Mouse (Mus musculus) mesoderm, embryonic 11.5 days (tissue): ENCODE results near the gene Ccdc38.
A peak's percentile ranks its signal among the peaks of the same experiment; 100 is the strongest.

Experiments
- DNase-seq: peaks from one replicate; pipeline ENCODE4 v3.0.0-alpha.2; 2012; ENCODE audit warnings: low read depth, low spot score

The Ccdc38 gene

DNA sequence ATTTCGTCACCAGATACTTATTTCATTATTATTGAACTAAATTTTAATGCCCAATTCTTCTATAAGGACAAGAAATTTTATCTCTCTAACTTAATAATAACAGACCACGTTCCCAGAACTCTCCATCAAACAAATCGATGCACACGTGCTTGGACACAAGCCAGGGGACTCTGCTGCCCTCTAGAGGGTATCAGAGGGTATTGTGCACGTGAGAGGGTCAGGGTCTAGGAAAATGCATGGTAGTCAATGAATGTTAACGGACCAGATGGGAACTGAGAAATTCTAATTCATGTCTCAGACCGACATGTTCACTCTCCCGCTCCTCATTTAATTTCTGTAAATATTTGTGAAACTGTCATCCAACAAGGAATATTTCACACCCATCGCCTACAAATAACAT lies 67.6 kb downstream of the Ccdc38 start:
- DNase-seq, result peak; percentile 58

DNA sequence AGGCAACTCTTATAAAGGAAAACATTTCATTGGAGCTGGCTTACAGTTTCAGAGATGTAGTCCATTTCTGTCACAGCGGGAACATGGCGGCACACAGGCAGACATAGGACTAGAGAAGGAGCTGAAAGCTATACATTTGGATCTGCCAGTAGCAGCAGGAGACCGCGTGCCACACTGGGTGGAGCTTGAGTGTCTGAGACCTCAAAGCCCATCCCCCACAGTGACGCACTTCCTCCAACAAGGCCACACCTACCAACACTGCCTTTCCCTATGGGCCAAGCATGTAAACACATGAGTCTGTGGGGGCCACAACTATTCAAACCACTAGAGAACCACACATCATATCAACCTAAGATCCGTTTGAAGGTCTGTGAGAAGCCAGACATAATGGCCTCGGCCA lies 68.8 kb downstream of the Ccdc38 start:
- DNase-seq, result no peak

DNA sequence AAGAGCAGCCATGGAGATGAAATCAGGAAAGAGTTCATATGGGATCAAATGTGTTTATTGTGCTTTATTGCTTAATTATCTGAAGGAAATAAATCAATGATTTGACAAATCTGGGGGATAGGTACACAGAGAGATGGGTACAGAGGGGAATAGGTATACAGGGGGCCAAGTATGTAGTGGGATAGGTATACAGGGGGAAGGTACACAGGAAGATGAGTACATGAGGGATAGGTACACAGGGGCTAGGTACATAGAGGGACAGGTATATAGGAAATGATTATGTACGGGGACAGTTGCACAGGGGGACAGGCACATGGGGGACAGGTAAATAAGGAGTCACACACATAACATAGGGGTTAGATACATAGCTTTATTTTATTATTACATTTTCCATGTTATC lies 70.5 kb downstream of the Ccdc38 start:
- no peak for DNase-seq

DNA sequence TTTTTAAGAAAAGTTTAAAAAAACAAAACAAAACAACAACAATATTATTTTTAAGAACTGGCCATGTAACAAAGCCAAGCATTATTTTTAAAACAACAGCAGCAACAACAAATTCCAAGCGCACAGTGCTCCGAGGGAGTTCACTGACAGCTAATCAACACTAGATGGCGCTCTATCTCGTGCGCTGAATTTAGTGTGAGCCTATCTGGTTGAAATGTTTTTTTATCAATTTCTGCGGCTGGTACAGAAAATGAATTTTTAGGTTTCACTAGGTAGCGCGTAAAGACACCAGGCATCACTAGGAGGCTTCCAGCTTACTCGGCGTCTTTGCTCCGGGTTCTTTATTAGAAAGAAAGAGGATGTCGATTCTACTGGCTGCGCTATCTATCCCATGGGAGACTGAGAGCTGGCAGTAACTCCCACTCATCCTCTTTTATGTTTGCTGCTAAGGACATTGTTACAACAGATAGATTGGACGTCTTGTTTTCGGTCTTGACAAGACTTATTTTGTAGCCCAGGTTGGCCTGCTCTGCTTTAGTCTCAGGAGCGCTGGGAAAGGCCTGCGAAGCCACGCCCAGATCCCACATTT lies 71.1 kb downstream of the Ccdc38 start:
- DNase-seq, result no peak

GRCm38 (mm10) chr10:93614850-93615249 lies 74.4 kb downstream of the Ccdc38 start:
- DNase-seq, result no peak

DNA sequence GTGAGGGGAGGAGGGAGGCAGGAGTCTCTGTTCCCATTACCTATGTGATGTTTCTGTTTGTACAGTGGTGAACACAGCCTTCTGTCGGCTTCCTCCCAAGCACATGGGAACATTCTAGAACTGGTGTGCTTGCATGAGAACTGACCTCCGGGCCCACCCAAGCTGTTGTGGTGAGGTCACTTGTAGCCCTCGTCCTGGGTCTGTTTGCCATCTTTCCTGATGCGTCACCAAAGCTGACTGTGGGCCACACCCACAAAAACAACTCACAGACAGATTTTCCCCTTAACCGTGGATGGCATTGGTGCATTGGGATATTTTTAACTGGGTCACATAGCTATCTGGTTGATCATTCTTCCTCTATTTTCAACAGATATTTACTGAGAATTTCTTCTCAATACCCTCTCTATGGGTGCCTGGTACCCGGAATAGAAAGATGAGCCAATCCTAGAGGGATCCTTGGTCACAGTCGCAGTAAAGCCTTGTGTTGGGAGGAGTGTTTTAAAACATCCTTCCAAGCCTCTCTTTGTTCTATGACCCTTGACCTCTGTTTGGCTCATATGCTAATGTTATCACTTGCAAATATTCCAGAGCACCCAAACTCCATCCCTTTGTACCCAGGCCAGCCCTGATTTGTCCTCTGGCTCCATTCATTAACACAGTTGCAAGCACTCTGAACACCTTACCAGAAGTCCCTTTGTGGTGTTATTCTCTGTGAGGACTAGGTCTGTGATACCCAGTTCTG lies 80.2 kb downstream of the Ccdc38 start:
- no peak for DNase-seq

GRCm38 (mm10) chr10:93623725-93624124 lies 83.3 kb downstream of the Ccdc38 start:
- no peak for DNase-seq

GRCm38 (mm10) chr10:93624151-93624550 lies 83.7 kb downstream of the Ccdc38 start:
- no peak for DNase-seq

DNA sequence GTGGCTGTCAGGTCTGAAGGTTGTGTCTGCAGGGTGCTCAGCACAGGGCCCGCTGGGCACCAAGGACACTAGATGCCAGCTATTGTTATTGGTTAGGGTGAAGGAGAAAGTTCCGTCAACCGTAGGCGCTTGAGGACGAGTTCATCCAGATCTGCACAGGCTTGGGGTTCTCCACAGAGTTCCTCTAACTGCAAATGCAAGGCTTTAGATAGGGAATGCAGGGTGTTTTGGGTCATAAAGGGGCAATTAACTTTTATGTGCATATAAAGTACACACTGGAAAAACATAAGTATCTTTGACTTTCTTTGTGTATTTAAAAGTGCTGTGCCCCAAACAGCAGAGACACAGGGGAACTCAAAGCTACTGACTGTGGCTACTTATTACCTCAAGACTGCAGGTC lies 89.9 kb downstream of the Ccdc38 start:
- no peak for DNase-seq

GRCm38 (mm10) chr10:93632086-93632485 lies 91.7 kb downstream of the Ccdc38 start:
- no peak for DNase-seq

- no peak for DNase-seq
Measured at GRCm38 (mm10) chr10:93633563-93633962, 93.1 kb downstream of the Ccdc38 start.
